Mouse (Mus musculus) hindbrain, embryonic 13.5 days (tissue): Measurements from ENCODE around the gene 1700122O11Rik. TPM values are rescaled to one million over a fixed set of nuclear protein-coding genes. Genes with fewer than 3 reads are reported as not detected.

Source experiments
- ATAC-seq: fragments of 200-750 bp; cut with Nextera tagmentation; 2 replicates; pipeline ENCODE4 v1.8.0; 2017; ENCODE audit warnings: moderate TSS enrichment; ENCODE audit not compliant: low FRiP score
- H3K27ac ChIP-seq: fragments of 300-500 bp; sonication (generic); 2 replicates; pipeline ENCODE4 v1.5.1; 2015; ENCODE audit warnings: inconsistent platforms, mild to moderate bottlenecking, moderate library complexity
- H3K27me3 ChIP-seq: fragments of 300-500 bp; sonication (generic); 2 replicates; pipeline ENCODE4 v1.6.1; 2015; ENCODE audit warnings: mild to moderate bottlenecking, inconsistent platforms
- H3K36me3 ChIP-seq: fragments of 300-500 bp; sonication (generic); 2 replicates; pipeline ENCODE4 v1.6.1; 2015; ENCODE audit warnings: mild to moderate bottlenecking, inconsistent platforms
- H3K4me1 ChIP-seq: fragments of 300-500 bp; sonication (generic); replicated peaks from 2 replicates; pipeline ENCODE4 v1.6.1; 2015; ENCODE audit warnings: inconsistent platforms
- H3K4me2 ChIP-seq: fragments of 300-500 bp; sonication (generic); 2 replicates; pipeline ENCODE4 v1.6.1; 2015; ENCODE audit warnings: inconsistent platforms, mild to moderate bottlenecking, moderate library complexity
- H3K4me3 ChIP-seq: fragments of 300-500 bp; sonication (generic); 2 replicates; pipeline ENCODE4 v1.5.1; 2015; ENCODE audit warnings: mild to moderate bottlenecking, inconsistent platforms
- H3K9ac ChIP-seq: fragments of 300-500 bp; sonication (generic); 2 replicates; pipeline ENCODE4 v1.6.1; 2015; ENCODE audit warnings: mild to moderate bottlenecking, inconsistent platforms
- H3K9me3 ChIP-seq: fragments of 300-500 bp; sonication (generic); 2 replicates; pipeline ENCODE4 v1.6.1; 2016; ENCODE audit warnings: inconsistent platforms
- WGBS: fragments of 180-500 bp; shearing (Covaris S2); methylation state at CpG from one replicate; pipeline ENCODE4 v1.1.7; 2015; 5-methylcytosine and 5-hydroxymethylcytosine counted together
- polyA plus RNA-seq: library from polyadenylated mRNA; unstranded; fragments of >200 nt; fragmentation: Nextera tagmentation; extraction: Ambion mirVana; gene quantifications from 2 replicates; pipeline ENCODE4 v1.2.1, GENCODE M21; 2015

The 1700122O11Rik gene
- polyA plus RNA-seq, 1 experiment from 2014 or later = not detected

GRCm38 (mm10) chr17:48045631-48046030, 7.5 kb upstream of the 1700122O11Rik start:
- Histone ChIP-seq H3K36me3 (no peaks in the 10 kb centered on the region), H3K27me3 (peaks cover 39% of the 10 kb centered on the region), H3K4me1 (peaks cover 8% of the 10 kb centered on the region), H3K9me3 (no peaks in the 10 kb centered on the region), H3K4me2 (no peak overlapping the region), H3K9ac (no peak overlapping the region), H3K4me3 (no peak overlapping the region), H3K27ac (no peak overlapping the region)
- no peak for ATAC-seq
- 34% methylated on average over 4 of the region's 4 CpGs for WGBS

GRCm38 (mm10) chr17:48043154-48043880, 5.2 kb upstream of the 1700122O11Rik start:
- no peak overlapping the region for H3K27ac ChIP-seq
- H3K4me2 ChIP-seq = no peak overlapping the region
- no peak overlapping the region for H3K4me3 ChIP-seq
- WGBS = 80% methylated on average over 5 of the region's 5 CpGs
- ATAC-seq = no peak
- peaks cover 41% of the 10 kb centered on the region for H3K27me3 ChIP-seq
- H3K4me1 ChIP-seq = peaks cover 21% of the 10 kb centered on the region
- H3K9me3 ChIP-seq = no peaks in the 10 kb centered on the region
- no peaks in the 10 kb centered on the region for H3K36me3 ChIP-seq
- H3K9ac ChIP-seq = no peak overlapping the region

DNA sequence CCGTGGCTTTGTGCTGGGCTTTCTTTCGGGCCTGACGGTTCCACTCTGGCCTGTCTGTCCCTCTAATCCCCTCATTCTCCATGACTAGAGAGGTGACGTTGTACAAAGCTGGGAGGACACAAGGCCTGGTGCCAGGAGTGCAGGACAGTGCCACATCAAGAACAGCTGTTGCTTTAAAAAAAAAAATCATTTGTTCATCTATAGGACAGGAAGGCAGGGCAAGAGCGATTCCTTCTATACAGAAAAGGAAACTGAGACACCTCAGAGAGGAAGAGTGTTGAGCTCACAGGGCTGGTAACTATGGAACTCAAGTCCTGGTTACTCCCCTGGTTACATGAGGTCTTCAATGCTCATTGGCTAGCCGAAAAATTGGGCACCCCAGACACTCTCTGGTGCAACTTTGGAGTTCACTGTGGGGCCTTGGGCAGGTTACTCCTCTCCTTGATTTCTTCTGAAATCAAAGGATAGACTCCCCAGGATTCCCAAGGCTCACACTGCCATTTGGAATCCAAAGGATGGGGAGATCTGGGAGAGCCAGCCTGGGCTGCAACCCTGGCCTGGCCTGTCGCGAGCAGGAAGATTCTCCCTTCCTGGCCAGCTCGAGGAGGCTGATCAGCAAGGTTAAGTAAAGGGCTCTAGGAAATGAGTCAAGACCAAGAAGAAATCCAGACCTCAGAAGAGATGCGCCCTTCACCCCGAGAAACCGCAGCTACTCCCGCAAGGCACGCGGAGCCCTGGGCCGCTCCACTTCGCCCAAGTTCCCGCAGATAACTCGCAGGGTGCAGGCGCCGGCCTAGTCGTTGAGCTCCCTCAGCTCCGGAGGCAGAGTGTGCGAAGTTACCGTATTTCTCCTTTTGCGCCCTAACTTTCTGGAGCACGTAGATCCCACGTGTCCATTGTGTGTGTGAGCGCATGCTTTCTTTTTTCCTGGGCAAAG, 3.5 kb upstream of the 1700122O11Rik start:
- Histone ChIP-seq H3K27me3 (peaks cover 52% of the 10 kb centered on the region), H3K4me1 (peaks cover 21% of the 10 kb centered on the region), H3K4me3 (no peak overlapping the region), H3K36me3 (no peaks in the 10 kb centered on the region), H3K9me3 (no peaks in the 10 kb centered on the region), H3K27ac (peak overlapping the region; percentile 37), H3K9ac (0 out of 2 replicates have a peak overlapping the region, but pooled peaks have one; percentile 13), H3K4me2 (peak overlapping the region; percentile 26)
- peak; percentile 62 for ATAC-seq
- WGBS = 4% methylated on average over 29 of the region's 29 CpGs

DNA sequence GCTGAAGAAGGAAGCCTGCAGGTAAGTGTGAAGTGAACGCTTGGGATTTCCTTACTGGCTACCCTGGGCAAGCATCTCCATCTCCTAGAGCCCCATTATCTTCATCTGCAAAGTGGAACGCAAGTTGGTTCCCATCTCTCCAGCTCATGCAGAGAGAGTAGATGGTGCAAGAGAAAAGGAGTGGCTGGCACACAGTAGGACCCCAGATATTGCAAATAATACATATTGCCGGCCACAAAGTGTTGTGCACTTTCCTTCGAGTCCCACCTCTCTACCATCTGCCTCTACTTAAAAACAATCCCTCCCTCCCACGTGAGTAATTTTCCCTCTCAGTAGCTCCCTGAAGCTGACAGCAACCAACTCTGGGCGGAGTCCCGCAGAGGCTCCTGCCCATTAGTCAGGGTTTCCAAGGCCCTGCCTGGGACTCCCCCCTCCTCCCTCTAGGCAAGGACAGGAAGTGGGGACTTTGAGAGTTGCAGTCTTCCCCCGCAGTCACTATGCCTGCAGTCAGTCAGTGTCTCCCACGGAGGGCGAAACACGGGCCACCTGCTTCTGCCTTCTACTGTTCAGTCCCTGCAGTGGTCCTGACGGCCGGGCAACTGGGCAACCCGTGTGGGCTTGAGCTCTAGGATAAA, 1.3 kb upstream of the 1700122O11Rik start:
- 0 out of 2 replicates have a peak overlapping the region, but pooled peaks have one; percentile 13 for H3K9ac ChIP-seq
- H3K9me3 ChIP-seq = no peaks in the 10 kb centered on the region
- H3K27me3 ChIP-seq = peaks cover 61% of the 10 kb centered on the region
- peak; percentile 44; the same call in 1 of the 2 replicates for ATAC-seq
- peaks cover 21% of the 10 kb centered on the region for H3K4me1 ChIP-seq
- H3K36me3 ChIP-seq = no peaks in the 10 kb centered on the region
- H3K4me2 ChIP-seq = peak overlapping the region; percentile 32
- 11% methylated on average over 14 of the region's 14 CpGs for WGBS
- no peak overlapping the region for H3K4me3 ChIP-seq
- H3K27ac ChIP-seq = no peak overlapping the region

DNA sequence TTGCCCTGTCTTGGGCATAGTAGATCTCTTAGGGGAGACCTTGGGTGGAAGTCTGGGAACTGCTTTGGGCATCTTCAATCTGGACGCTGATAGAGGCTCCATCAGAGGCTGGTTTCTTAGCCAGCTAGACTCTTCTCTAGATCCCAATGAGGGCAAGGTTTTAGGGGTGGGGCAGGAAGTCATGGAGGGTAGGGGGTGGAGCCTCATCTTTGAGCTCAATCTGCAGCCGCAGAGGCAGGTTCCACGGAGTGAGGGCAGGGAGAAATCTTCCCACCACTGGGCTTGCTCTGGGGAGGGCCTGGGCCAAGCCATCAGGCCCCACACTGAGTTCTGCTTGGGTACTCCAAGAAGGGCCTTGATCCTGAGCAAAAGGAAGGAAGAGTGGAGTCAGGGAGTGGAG, 1.2 kb downstream of the 1700122O11Rik start:
- peaks cover 68% of the 10 kb centered on the region for H3K27me3 ChIP-seq
- no peak overlapping the region for H3K9ac ChIP-seq
- no peak overlapping the region for H3K27ac ChIP-seq
- H3K4me3 ChIP-seq = no peak overlapping the region
- no peak for ATAC-seq
- no peaks in the 10 kb centered on the region for H3K9me3 ChIP-seq
- no peaks in the 10 kb centered on the region for H3K36me3 ChIP-seq
- WGBS = 64% methylated on average over 3 of the region's 3 CpGs
- peaks cover 23% of the 10 kb centered on the region for H3K4me1 ChIP-seq
- H3K4me2 ChIP-seq = no peak overlapping the region

- Histone ChIP-seq H3K4me3 (peak overlapping the region; percentile 36), H3K9ac (peak overlapping the region; percentile 74), H3K27ac (no peak overlapping the region), H3K4me1 (peaks cover 25% of the 10 kb centered on the region), H3K36me3 (no peaks in the 10 kb centered on the region), H3K4me2 (peak overlapping the region; percentile 70), H3K27me3 (peaks cover 62% of the 10 kb centered on the region), H3K9me3 (no peaks in the 10 kb centered on the region)
- 5% methylated on average over 41 of the region's 42 CpGs for WGBS
- peak; percentile 58 for ATAC-seq
These were observed 6.3 kb downstream of the 1700122O11Rik start for GRCm38 (mm10) chr17:48031521-48032430.

DNA sequence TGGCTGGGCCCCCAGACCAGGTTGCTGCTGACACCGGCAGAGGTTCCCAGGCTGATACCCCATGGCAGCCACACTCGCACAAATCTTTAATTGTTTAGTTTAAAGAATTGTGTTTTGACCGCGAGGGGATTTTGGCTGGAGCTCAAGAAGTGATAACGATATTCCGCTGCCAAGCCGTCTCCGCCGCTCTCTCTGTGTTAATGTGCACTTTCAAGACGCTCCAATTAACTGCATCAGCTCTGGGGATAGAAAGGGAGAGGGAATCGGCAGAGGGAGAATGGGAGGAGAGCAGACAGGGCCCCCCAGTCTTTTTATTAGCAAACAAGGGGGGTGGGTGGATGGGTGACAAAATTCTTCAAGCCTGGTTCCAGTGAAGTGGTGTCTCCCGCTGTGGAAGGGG, 8.9 kb downstream of the 1700122O11Rik start:
- WGBS = 18% methylated on average over 12 of the region's 12 CpGs
- H3K9me3 ChIP-seq = no peaks in the 10 kb centered on the region
- H3K4me1 ChIP-seq = peaks cover 25% of the 10 kb centered on the region
- H3K27me3 ChIP-seq = peaks cover 53% of the 10 kb centered on the region
- no peak for ATAC-seq
- H3K4me3 ChIP-seq = no peak overlapping the region
- H3K27ac ChIP-seq = peak overlapping the region; percentile 36; the same call in 1 of the 2 replicates
- no peaks in the 10 kb centered on the region for H3K36me3 ChIP-seq
- 0 out of 2 replicates have a peak overlapping the region, but pooled peaks have one; percentile 35 for H3K9ac ChIP-seq
- peak overlapping the region; percentile 13; the same call in 1 of the 2 replicates for H3K4me2 ChIP-seq

DNA sequence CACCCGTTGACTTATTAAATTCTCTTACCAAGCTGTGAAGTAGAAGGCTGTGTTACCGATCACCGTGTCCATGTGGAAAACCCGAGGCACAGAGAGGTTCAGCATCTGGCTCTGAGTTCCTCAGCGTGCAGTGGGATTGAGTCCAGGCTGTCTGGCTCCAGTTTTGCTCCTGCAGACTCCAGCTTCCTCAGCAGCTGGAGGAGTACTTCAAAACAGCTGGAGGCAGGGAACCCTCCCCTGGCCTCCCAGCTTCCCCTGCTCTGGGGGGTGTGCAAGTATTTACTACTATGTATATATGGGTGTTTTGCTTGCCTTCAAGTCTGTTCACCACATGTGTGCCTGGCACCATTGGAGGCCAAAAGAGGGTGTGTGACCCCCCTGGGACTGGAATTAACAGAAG, 9.8 kb downstream of the 1700122O11Rik start:
- ATAC-seq = no peak
- 82% methylated on average over 5 of the region's 5 CpGs for WGBS
- no peaks in the 10 kb centered on the region for H3K36me3 ChIP-seq
- no peaks in the 10 kb centered on the region for H3K9me3 ChIP-seq
- no peak overlapping the region for H3K9ac ChIP-seq
- H3K27ac ChIP-seq = no peak overlapping the region
- H3K4me3 ChIP-seq = no peak overlapping the region
- H3K27me3 ChIP-seq = peaks cover 53% of the 10 kb centered on the region
- H3K4me2 ChIP-seq = no peak overlapping the region
- H3K4me1 ChIP-seq = peaks cover 25% of the 10 kb centered on the region

GRCm38 (mm10) chr17:48027677-48028076, 10.4 kb downstream of the 1700122O11Rik start:
- Histone ChIP-seq H3K27ac (no peak overlapping the region), H3K36me3 (no peaks in the 10 kb centered on the region), H3K9me3 (no peaks in the 10 kb centered on the region), H3K9ac (no peak overlapping the region), H3K4me3 (no peak overlapping the region), H3K4me1 (peaks cover 30% of the 10 kb centered on the region), H3K27me3 (peaks cover 56% of the 10 kb centered on the region), H3K4me2 (no peak overlapping the region)
- WGBS = 65% methylated on average over 6 of the region's 6 CpGs
- no peak for ATAC-seq

- H3K4me1 ChIP-seq = peaks cover 30% of the 10 kb centered on the region
- H3K4me2 ChIP-seq = no peak overlapping the region
- ATAC-seq = no peak
- no peaks in the 10 kb centered on the region for H3K36me3 ChIP-seq
- H3K27me3 ChIP-seq = peaks cover 59% of the 10 kb centered on the region
- H3K27ac ChIP-seq = no peak overlapping the region
- WGBS = 95% methylated on average over 5 of the region's 5 CpGs
- no peak overlapping the region for H3K4me3 ChIP-seq
- no peaks in the 10 kb centered on the region for H3K9me3 ChIP-seq
- H3K9ac ChIP-seq = no peak overlapping the region
These were observed 11.1 kb downstream of the 1700122O11Rik start for GRCm38 (mm10) chr17:48027019-48027418.

DNA sequence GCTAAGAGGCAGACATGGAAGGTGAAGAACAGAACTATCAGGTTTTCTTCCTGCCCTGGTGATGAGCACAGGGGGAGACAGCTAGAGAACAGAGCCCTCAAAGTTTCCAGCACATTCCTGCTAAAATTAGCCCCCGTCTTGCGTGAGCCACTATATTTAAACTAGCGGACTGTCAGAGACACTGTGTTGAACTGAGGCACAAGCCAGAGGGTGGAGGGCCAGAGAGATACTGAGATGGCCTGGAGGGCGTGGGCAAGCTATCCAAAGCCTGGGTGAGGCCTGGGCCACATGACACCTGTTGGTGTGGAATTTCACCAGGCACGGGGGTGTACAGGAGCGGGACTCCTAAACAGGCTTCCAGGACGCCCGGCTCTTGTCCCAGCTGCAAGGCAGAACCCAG, 14.0 kb downstream of the 1700122O11Rik start:
- 75% methylated on average over 8 of the region's 8 CpGs for WGBS
- no peak overlapping the region for H3K4me3 ChIP-seq
- peaks cover 42% of the 10 kb centered on the region for H3K27me3 ChIP-seq
- H3K4me1 ChIP-seq = peaks cover 9% of the 10 kb centered on the region
- H3K36me3 ChIP-seq = no peaks in the 10 kb centered on the region
- H3K9ac ChIP-seq = no peak overlapping the region
- H3K9me3 ChIP-seq = no peaks in the 10 kb centered on the region
- no peak overlapping the region for H3K27ac ChIP-seq
- ATAC-seq = no peak
- no peak overlapping the region for H3K4me2 ChIP-seq
